Mouse (Mus musculus) cerebellum, adult 2 months (tissue): ENCODE results near the gene Pdxp.

ENCODE experiments used
- CTCF ChIP-seq: fragments of 200-500 bp; IDR thresholded peaks from 2 replicates; pipeline ENCODE4 v1.5.1; 2011; ENCODE audit warnings: low read depth, mild to moderate bottlenecking, control low read depth, low read length, moderate library complexity, borderline replicate concordance; ENCODE audit not compliant: insufficient read depth
- POLR2A ChIP-seq: fragments of 200-500 bp; IDR thresholded peaks from 2 replicates; pipeline ENCODE4 v1.6.1; 2011; ENCODE audit warnings: low read length, control low read depth, borderline replicate concordance; ENCODE audit not compliant: insufficient read depth

DNA sequence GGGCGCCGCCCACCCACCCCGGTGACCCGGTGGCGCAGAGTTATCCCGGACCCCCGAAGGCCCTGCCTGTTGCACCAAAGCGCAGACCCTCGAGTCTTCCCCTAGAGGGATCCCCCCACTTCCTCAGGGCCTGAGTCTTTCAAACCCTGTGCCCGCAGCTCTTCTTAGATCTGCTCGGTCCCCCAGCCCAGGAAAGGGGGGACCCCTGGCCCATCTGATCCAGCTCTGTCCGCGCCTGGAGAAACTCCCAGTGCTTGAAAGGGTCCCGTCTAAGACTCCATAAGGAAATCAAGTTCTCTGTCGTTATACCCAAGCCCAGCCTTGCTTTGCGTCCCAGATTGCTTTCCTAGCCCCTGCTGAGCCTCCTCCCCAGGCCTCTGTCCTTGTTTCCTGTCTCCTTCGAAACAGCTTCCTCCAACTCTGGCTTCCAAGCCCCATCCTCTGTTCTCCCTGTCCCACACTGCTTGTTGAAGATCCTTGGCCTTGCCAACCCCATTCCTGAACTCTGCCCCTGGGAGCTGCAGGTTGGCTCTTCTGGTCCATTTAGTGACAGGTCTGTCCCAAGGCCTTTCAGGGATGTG lies 35.8 kb upstream of the Pdxp start:
- TF ChIP-seq CTCF (no peak), POLR2A (no peak)
